Comparison of ENCODE assay signal across 9 mouse cellular contexts in the genomic region with DNA sequence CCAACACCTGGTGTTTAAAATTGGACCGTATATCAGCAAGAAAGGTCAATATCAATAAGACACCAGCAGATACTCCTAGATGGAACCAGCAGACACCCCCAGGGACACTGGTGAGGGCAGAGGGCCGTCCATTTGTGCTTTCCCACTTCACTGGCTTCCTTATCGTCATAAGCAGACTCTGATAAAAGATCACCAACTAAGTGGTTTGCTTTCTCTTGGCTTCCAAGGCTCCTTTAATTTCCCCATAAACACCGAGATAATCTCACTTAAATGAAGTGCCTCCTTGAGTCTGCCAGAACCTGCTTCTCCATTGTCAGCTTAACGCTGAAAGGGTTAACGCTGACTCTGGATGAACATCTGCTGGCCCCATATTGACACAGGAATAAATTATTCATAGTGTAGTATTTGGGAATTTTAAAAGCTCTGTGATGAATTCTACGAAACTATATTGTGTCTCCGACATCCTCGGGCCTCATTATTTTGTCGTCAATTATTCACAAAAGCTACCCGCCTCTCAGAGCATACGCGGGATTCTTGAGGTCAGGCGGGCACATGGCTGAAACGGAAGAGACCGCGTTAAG.
DNase-seq lines count a peak whose midpoint lies in the region; ATAC-seq and TF ChIP-seq lines count a peak whose summit lies in the region.
"Had no signal": no experiment of that assay in that cellular context is flagged by ENCODE, and none has a peak within 500 bp of the region (broad histone marks: within the 10 kb centered on the region; RNA-seq: fewer than 3 reads in every experiment).

No protein-coding gene starts in this region.

- intact Hi-C loops in left cerebral cortex, postnatal 25 days (cut with DNase I): no loop called here

- H3K27me3 ChIP-seq in kidney, embryonic 14.5 days (ENCODE audit: control insufficient read depth, insufficient read depth, low read length): no peaks in the 10 kb centered on the region
- no peaks in the 10 kb centered on the region for H3K27me3 ChIP-seq in embryonic facial prominence, embryonic 14.5 days (replicated peaks; ENCODE audit: control insufficient read depth, insufficient read depth, low read length)
- no peaks in the 10 kb centered on the region for H3K27me3 ChIP-seq in hindbrain, postnatal 0 days (ENCODE audit: insufficient read depth, low read length)
- no peaks in the 10 kb centered on the region for H3K27me3 ChIP-seq in neural tube, embryonic 12.5 days (replicated peaks)

- H3K4me2 ChIP-seq in kidney, embryonic 14.5 days (replicated peaks; ENCODE audit: low read depth, low read length): no peak overlapping the region
- H3K4me2 ChIP-seq in embryonic facial prominence, embryonic 14.5 days (ENCODE audit: low read depth, low read length): peak overlapping the region; percentile 35
- peak overlapping the region; percentile 43 for H3K4me2 ChIP-seq in hindbrain, postnatal 0 days (ENCODE audit: low read depth, low read length)
- H3K4me2 ChIP-seq in neural tube, embryonic 12.5 days (replicated peaks): peak overlapping the region; percentile 34

- H3K4me1 ChIP-seq in kidney, embryonic 14.5 days (ENCODE audit: control insufficient read depth, insufficient read depth, low read length): peaks cover 45% of the 10 kb centered on the region
- peaks cover 60% of the 10 kb centered on the region for H3K4me1 ChIP-seq in embryonic facial prominence, embryonic 14.5 days (ENCODE audit: control insufficient read depth, insufficient read depth, low read length)
- H3K4me1 ChIP-seq in hindbrain, postnatal 0 days (ENCODE audit: insufficient read depth, low read length): peaks cover 53% of the 10 kb centered on the region
- peaks cover 58% of the 10 kb centered on the region for H3K4me1 ChIP-seq in neural tube, embryonic 12.5 days

- no peak for TF ChIP-seq CTCF in hindbrain, postnatal 0 days (IDR thresholded peaks at IDR 0.05; ENCODE audit: low read depth)

- 61% methylated on average over 17 of the region's 17 CpGs for WGBS in kidney, embryonic 14.5 days
- 59% methylated on average over 17 of the region's 17 CpGs for WGBS in embryonic facial prominence, embryonic 14.5 days
- 25% methylated on average over 17 of the region's 17 CpGs for WGBS in hindbrain, postnatal 0 days
- 48% methylated on average over 17 of the region's 17 CpGs for WGBS in neural tube, embryonic 12.5 days

- no peak overlapping the region for H3K9ac ChIP-seq in kidney, embryonic 14.5 days (ENCODE audit: low read depth, low read length)
- no peak overlapping the region for H3K9ac ChIP-seq in embryonic facial prominence, embryonic 14.5 days (ENCODE audit: low read depth, low read length)
- H3K9ac ChIP-seq in hindbrain, postnatal 0 days (replicated peaks; ENCODE audit: low read length): no peak overlapping the region; the same call in 1 of the 2 replicates
- no peak overlapping the region for H3K9ac ChIP-seq in neural tube, embryonic 12.5 days

- H3K9me3 ChIP-seq in kidney, embryonic 14.5 days (ENCODE audit: control insufficient read depth, low read length): no peaks in the 10 kb centered on the region
- H3K9me3 ChIP-seq in embryonic facial prominence, embryonic 14.5 days (ENCODE audit: control insufficient read depth, low read length): no peaks in the 10 kb centered on the region
- H3K9me3 ChIP-seq in hindbrain, postnatal 0 days (ENCODE audit: low read length): no peaks in the 10 kb centered on the region
- H3K9me3 ChIP-seq in neural tube, embryonic 12.5 days: no peaks in the 10 kb centered on the region

- H3K4me3 ChIP-seq in kidney, embryonic 14.5 days (ENCODE audit: low read length): no peak overlapping the region
- no peak overlapping the region for H3K4me3 ChIP-seq in embryonic facial prominence, embryonic 14.5 days (ENCODE audit: low read depth, low read length)
- 0 out of 2 replicates have a peak overlapping the region, but pooled peaks have one; percentile 4 for H3K4me3 ChIP-seq in hindbrain, postnatal 0 days (ENCODE audit: low read length)
- H3K4me3 ChIP-seq in neural tube, embryonic 12.5 days: no peak overlapping the region

- DNase-seq in kidney, adult 9 months: no peak
- no peak for DNase-seq in embryonic facial prominence, embryonic 14.5 days (ENCODE audit: low spot score)
- no peak for DNase-seq in hindbrain, postnatal 0 days (ENCODE audit: low spot score)
- no peak for DNase-seq in cerebellum, adult 11 months
- no peak for DNase-seq in left cerebral cortex, postnatal 25 days (ENCODE audit: low spot score in 2 of 2)
- no peak for DNase-seq in urinary bladder, postnatal 10 days (ENCODE audit: low spot score)
- DNase-seq: gastrocnemius, postnatal 10 days had no signal

- H3K27ac ChIP-seq in kidney, embryonic 14.5 days (ENCODE audit: low read depth, low read length): peak overlapping the region; percentile 17; the same call in 1 of the 2 replicates
- H3K27ac ChIP-seq in embryonic facial prominence, embryonic 14.5 days (replicated peaks; ENCODE audit: low read depth, low read length): peak overlapping the region; percentile 58
- peak overlapping the region; percentile 70 for H3K27ac ChIP-seq in hindbrain, postnatal 0 days
- H3K27ac ChIP-seq in neural tube, embryonic 12.5 days: peak overlapping the region; percentile 72; the same call in 1 of the 2 replicates

- ATAC-seq in kidney, embryonic 14.5 days (ENCODE audit: low FRiP score, low TSS enrichment): no peak
- ATAC-seq in embryonic facial prominence, embryonic 14.5 days (ENCODE audit: low read depth): no peak
- ATAC-seq in hindbrain, postnatal 0 days: no peak
- ATAC-seq in neural tube, embryonic 12.5 days (ENCODE audit: low FRiP score, low read depth): no peak

- no peaks in the 10 kb centered on the region for H3K36me3 ChIP-seq in kidney, embryonic 14.5 days (ENCODE audit: control insufficient read depth, insufficient read depth, low read length)
- H3K36me3 ChIP-seq in embryonic facial prominence, embryonic 14.5 days (ENCODE audit: control insufficient read depth, insufficient read depth, low read length): no peaks in the 10 kb centered on the region
- H3K36me3 ChIP-seq in hindbrain, postnatal 0 days (ENCODE audit: insufficient read depth, low read length): no peaks in the 10 kb centered on the region
- H3K36me3 ChIP-seq in neural tube, embryonic 12.5 days: no peaks in the 10 kb centered on the region

Comparison
In these comparisons a context has a peak if more than half of its experiments do, and no peak if none do; other contexts are left out.
1. H3K27ac ChIP-seq: peak in every context shown above with its lines; median percentile 72 in neural tube, embryonic 12.5 days; 70 in hindbrain, postnatal 0 days; 58 in embryonic facial prominence, embryonic 14.5 days; 17 in kidney, embryonic 14.5 days.